ENCODE assay signal across 14 mouse cellular contexts in the genomic region with DNA sequence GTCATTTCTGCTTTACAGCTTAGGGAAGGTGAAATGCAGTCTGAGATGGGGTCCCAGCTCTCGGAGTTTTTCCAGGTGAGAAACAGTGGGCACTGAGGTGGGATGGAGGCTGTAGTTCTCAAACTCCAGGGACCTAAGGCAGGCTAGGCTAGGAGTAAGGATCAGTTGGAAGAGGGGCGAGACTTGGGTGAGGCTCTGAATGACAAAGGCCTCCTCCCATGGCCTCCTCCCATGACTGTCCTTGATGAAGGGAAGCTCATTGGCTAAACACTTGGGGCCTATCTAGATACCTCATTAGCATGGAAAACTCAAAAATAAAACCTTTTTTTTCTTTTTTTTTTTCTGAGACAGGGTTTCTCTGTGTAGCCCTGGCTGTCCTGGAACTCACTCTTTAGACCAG.
"Had no signal": no experiment of that assay in that cellular context is flagged by ENCODE, and none has a peak within 500 bp of the region (broad histone marks: within the 10 kb centered on the region; RNA-seq: fewer than 3 reads in every experiment).

No protein-coding gene starts in this region.

- H3K9ac ChIP-seq: liver, embryonic 15.5 days; neural tube, embryonic 15.5 days; stomach, embryonic 15.5 days had no signal

- H3K27ac ChIP-seq: left cerebral cortex, adult 2 months; limb, embryonic 10.5 days; liver, embryonic 15.5 days; midbrain, embryonic 10.5 days; neural tube, embryonic 15.5 days; stomach, embryonic 15.5 days had no signal

- H3K27me3 ChIP-seq: liver, embryonic 15.5 days; neural tube, embryonic 15.5 days; stomach, embryonic 15.5 days had no signal

- H3K4me3 ChIP-seq: left cerebral cortex, adult 2 months; limb, embryonic 10.5 days; liver, embryonic 15.5 days; midbrain, embryonic 10.5 days; myocyte; neural tube, embryonic 15.5 days; stomach, embryonic 15.5 days had no signal

- H3K4me2 ChIP-seq: liver, embryonic 11.5 days; liver, embryonic 15.5 days; neural tube, embryonic 15.5 days; stomach, embryonic 15.5 days had no signal

- H3K4me1 ChIP-seq: liver, embryonic 15.5 days had no signal

- DNase-seq: kidney, postnatal 25 days; lung, adult 2 months; lung, postnatal 10 days; lung, postnatal 4 days; midbrain, embryonic 14.5 days; thymus, postnatal 4 days had no signal

- H3K9me3 ChIP-seq: limb, embryonic 10.5 days; liver, embryonic 15.5 days; midbrain, embryonic 10.5 days; neural tube, embryonic 15.5 days; stomach, embryonic 15.5 days had no signal

- H3K36me3 ChIP-seq: limb, embryonic 10.5 days; liver, embryonic 15.5 days; midbrain, embryonic 10.5 days; neural tube, embryonic 15.5 days; stomach, embryonic 15.5 days had no signal
